Comparison of ENCODE assay signal across 8 mouse cellular contexts in the genomic region with DNA sequence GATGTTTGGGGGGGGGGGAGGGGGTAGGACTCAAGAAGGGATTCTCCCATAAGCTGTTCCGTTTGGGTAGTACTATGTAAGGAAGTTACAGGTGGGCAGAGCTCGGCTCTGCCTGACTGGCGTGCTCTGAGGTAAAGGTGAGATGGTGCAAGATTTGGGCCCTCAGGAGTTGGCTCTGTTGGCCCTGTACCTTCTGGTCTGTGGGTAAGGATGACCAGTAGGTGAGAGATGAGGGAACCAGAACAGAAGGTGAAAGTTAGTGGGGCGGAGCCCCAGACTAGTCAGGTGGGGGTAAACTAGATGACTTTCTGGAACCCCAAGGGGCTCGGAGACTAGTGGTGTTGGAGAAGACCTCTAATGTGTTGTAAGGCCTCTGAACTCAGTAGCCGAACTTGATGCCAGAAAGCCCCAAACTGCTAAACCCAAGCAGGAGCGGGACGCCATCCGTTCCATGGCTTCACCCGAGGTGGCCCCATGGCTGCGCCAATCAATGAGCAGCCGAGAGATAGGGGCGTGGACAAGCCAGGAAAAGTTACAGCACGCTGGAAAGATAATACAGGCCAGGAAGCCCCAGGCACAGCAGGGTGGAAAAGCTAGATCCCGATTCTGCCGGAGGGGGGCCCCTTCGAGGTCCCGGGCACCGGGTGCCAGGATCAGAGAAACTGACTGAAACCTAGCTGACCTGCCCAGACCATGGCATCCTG. TPM values are rescaled to one million over a fixed set of nuclear protein-coding genes. Genes with fewer than 3 reads are reported as not detected.
DNase-seq lines count a peak whose midpoint lies in the region; ATAC-seq and TF ChIP-seq lines count a peak whose summit lies in the region.

No protein-coding gene starts in this region.

- 18% methylated on average over 19 of the region's 19 CpGs for WGBS in hindbrain, embryonic 13.5 days
- 16% methylated on average over 19 of the region's 19 CpGs for WGBS in limb, embryonic 14.5 days
- WGBS in midbrain, embryonic 11.5 days, result 16% methylated on average over 19 of the region's 19 CpGs
- 19% methylated on average over 19 of the region's 19 CpGs for WGBS in stomach, postnatal 0 days

- no peak overlapping the region for H3K27ac ChIP-seq in brown adipose tissue, adult 24 weeks (replicated peaks; ENCODE audit: low read depth, low read length)
- H3K27ac ChIP-seq in gastrocnemius, adult 2 months, result peak overlapping the region; percentile 83
- no peak overlapping the region for H3K27ac ChIP-seq in hindbrain, embryonic 13.5 days
- H3K27ac ChIP-seq in limb, embryonic 14.5 days (replicated peaks; ENCODE audit: low read depth, low read length), result no peak overlapping the region; the same call in 1 of the 2 replicates
- H3K27ac ChIP-seq in midbrain, embryonic 11.5 days (ENCODE audit: low read depth, low read length), result no peak overlapping the region
- H3K27ac ChIP-seq in stomach, postnatal 0 days (replicated peaks), result peak overlapping the region; percentile 24; the same call in 1 of the 2 replicates

- H3K4me1 ChIP-seq in brown adipose tissue, adult 24 weeks (ENCODE audit: control insufficient read depth, insufficient read depth, insufficient read length, low read length), result 0 out of 2 replicates have a peak, but pooled peaks cover 4% of the 10 kb centered on the region
- peaks cover 19% of the 10 kb centered on the region for H3K4me1 ChIP-seq in hindbrain, embryonic 13.5 days (replicated peaks)
- H3K4me1 ChIP-seq in limb, embryonic 14.5 days (ENCODE audit: control insufficient read depth, insufficient read depth, low read length), result peaks cover 15% of the 10 kb centered on the region
- H3K4me1 ChIP-seq in midbrain, embryonic 11.5 days (ENCODE audit: control insufficient read depth, insufficient read depth, low read length), result no peaks in the 10 kb centered on the region; the same call in 1 of the 2 replicates
- peaks cover 3% of the 10 kb centered on the region; the same call in 1 of the 2 replicates for H3K4me1 ChIP-seq in stomach, postnatal 0 days (replicated peaks; ENCODE audit: control insufficient read depth, insufficient read depth)

- ATAC-seq in hindbrain, embryonic 13.5 days (ENCODE audit: low FRiP score), result no peak
- peak; percentile 74 for ATAC-seq in limb, embryonic 14.5 days (ENCODE audit: low FRiP score, low read depth)
- ATAC-seq in midbrain, embryonic 11.5 days (ENCODE audit: low FRiP score), result peak; percentile 59; the same call in 1 of the 2 replicates
- ATAC-seq in stomach, postnatal 0 days (ENCODE audit: low FRiP score, low TSS enrichment), result peak; percentile 59

- H3K36me3 ChIP-seq in hindbrain, embryonic 13.5 days, result peaks cover 23% of the 10 kb centered on the region
- H3K36me3 ChIP-seq in limb, embryonic 14.5 days (ENCODE audit: control insufficient read depth, insufficient read depth, low read length), result peaks cover 13% of the 10 kb centered on the region
- H3K36me3 ChIP-seq in midbrain, embryonic 11.5 days (ENCODE audit: control insufficient read depth, insufficient read depth, low read length), result no peaks in the 10 kb centered on the region
- no peaks in the 10 kb centered on the region for H3K36me3 ChIP-seq in stomach, postnatal 0 days (ENCODE audit: control insufficient read depth, insufficient read depth, low read length)

- TF ChIP-seq POLR2A in limb, embryonic 14.5 days (IDR thresholded peaks at IDR 0.05; ENCODE audit: borderline replicate concordance, extremely low read depth, insufficient read depth, insufficient read length), result no peak

- H3K9me3 ChIP-seq in hindbrain, embryonic 13.5 days, result no peaks in the 10 kb centered on the region
- no peaks in the 10 kb centered on the region for H3K9me3 ChIP-seq in limb, embryonic 14.5 days (ENCODE audit: control insufficient read depth, low read length)
- H3K9me3 ChIP-seq in midbrain, embryonic 11.5 days (ENCODE audit: control insufficient read depth, low read length), result no peaks in the 10 kb centered on the region
- no peaks in the 10 kb centered on the region for H3K9me3 ChIP-seq in stomach, postnatal 0 days (ENCODE audit: control insufficient read depth, low read length)

- no peak for TF ChIP-seq EP300 in stomach, postnatal 0 days (optimal IDR thresholded peaks at IDR 0.05)

- peak overlapping the region; percentile 57 for H3K4me2 ChIP-seq in hindbrain, embryonic 13.5 days
- H3K4me2 ChIP-seq in limb, embryonic 14.5 days (replicated peaks; ENCODE audit: low read depth, low read length, severe bottlenecking), result peak overlapping the region; percentile 71
- H3K4me2 ChIP-seq in midbrain, embryonic 11.5 days, result peak overlapping the region; percentile 52
- H3K4me2 ChIP-seq in stomach, postnatal 0 days (replicated peaks; ENCODE audit: low read depth), result peak overlapping the region; percentile 76

- peak; percentile 45 for DNase-seq in CD4-positive, CD25-positive, alpha-beta regulatory T cell, adult 2 months (ENCODE audit: low read depth, low spot score)
- DNase-seq in gastrocnemius, adult 2 months, result peak; percentile 86
- DNase-seq in limb, embryonic 14.5 days (ENCODE audit: low spot score), result peak; percentile 64
- DNase-seq in midbrain, embryonic 11.5 days (ENCODE audit: low spot score, missing footprints), result peak; percentile 90
- peak; percentile 74 for DNase-seq in stomach, postnatal 0 days (ENCODE audit: low spot score)
- DNase-seq in left cerebral cortex, adult 9 months (ENCODE audit: low spot score in 2 of 2), result no peak

- peak overlapping the region; percentile 63 for H3K9ac ChIP-seq in hindbrain, embryonic 13.5 days
- peak overlapping the region; percentile 66 for H3K9ac ChIP-seq in limb, embryonic 14.5 days (ENCODE audit: low read depth, low read length, severe bottlenecking)
- H3K9ac ChIP-seq in midbrain, embryonic 11.5 days (ENCODE audit: low read length), result peak overlapping the region; percentile 62
- peak overlapping the region; percentile 71 for H3K9ac ChIP-seq in stomach, postnatal 0 days (ENCODE audit: low read length)

- intact Hi-C loops in gastrocnemius, adult 2 months (cut with DNase I), result loop anchor here (2.0 kb wide), 1 partner anchor 41 kb away; no protein-coding TSS in a partner anchor

- H3K27me3 ChIP-seq in hindbrain, embryonic 13.5 days, result 0 out of 2 replicates have a peak, but pooled peaks cover 19% of the 10 kb centered on the region
- no peaks in the 10 kb centered on the region for H3K27me3 ChIP-seq in limb, embryonic 14.5 days (ENCODE audit: control insufficient read depth, insufficient read depth, low read length)
- H3K27me3 ChIP-seq in midbrain, embryonic 11.5 days (ENCODE audit: control insufficient read depth, insufficient read depth, low read length), result no peaks in the 10 kb centered on the region
- H3K27me3 ChIP-seq in stomach, postnatal 0 days (ENCODE audit: control insufficient read depth, insufficient read depth, low read length), result no peaks in the 10 kb centered on the region

- peak; percentile 19; the same call in 1 of the 2 replicates for TF ChIP-seq CTCF in gastrocnemius, adult 2 months (IDR thresholded peaks at IDR 0.05)
- peak; percentile 28; the same call in 1 of the 2 replicates for TF ChIP-seq CTCF in stomach, postnatal 0 days (IDR thresholded peaks at IDR 0.05; ENCODE audit: low read depth)

- H3K4me3 ChIP-seq in brown adipose tissue, adult 24 weeks (ENCODE audit: insufficient read depth, low read depth, low read length), result peak overlapping the region; percentile 48
- peak overlapping the region; percentile 68 for H3K4me3 ChIP-seq in gastrocnemius, adult 2 months
- H3K4me3 ChIP-seq in hindbrain, embryonic 13.5 days, result peak overlapping the region; percentile 31
- peak overlapping the region; percentile 43 for H3K4me3 ChIP-seq in limb, embryonic 14.5 days (replicated peaks; ENCODE audit: low read length)
- H3K4me3 ChIP-seq in midbrain, embryonic 11.5 days (ENCODE audit: low read depth, low read length), result peak overlapping the region; percentile 33
- peak overlapping the region; percentile 44 for H3K4me3 ChIP-seq in stomach, postnatal 0 days (ENCODE audit: low read depth, low read length)

RNA-seq across cellular contexts. Expression of a gene that starts 6.1 kb away (rescaled TPM):
- 13.5 and 20.2 TPM in 2 replicates for polyA plus RNA-seq in brown adipose tissue, adult 24 weeks (2012; ENCODE audit: insufficient read depth, insufficient read length, missing spikeins)
- total RNA-seq in gastrocnemius, adult 2 months (2021), result 1 to 10 TPM; 2.6 to 3.1 TPM
- 2.7 and 3.4 TPM in 2 replicates for polyA plus RNA-seq in hindbrain, embryonic 13.5 days (2015; fragmentation: Nextera tagmentation; extraction: Ambion mirVana)
- 15.0 and 15.5 TPM in 2 replicates for polyA plus RNA-seq in limb, embryonic 14.5 days (2012; rRNA removed)
- 19.5 and 25.2 TPM in 2 replicates for polyA plus RNA-seq in limb, embryonic 14.5 days (2014; fragmentation: Nextera tagmentation; extraction: Ambion mirVana)
- 7.6 and 8.9 TPM in 2 replicates for polyA plus RNA-seq in midbrain, embryonic 11.5 days (2014; fragmentation: Nextera tagmentation; extraction: Ambion mirVana)
- polyA plus RNA-seq in stomach, postnatal 0 days (2015; fragmentation: Nextera tagmentation; extraction: Ambion mirVana), result 16.0 and 17.2 TPM in 2 replicates

RNA-seq across cellular contexts. Expression of a gene that starts 13.1 kb away (rescaled TPM):
- polyA plus RNA-seq in brown adipose tissue, adult 24 weeks (2012; ENCODE audit: insufficient read depth, insufficient read length, missing spikeins), result 5.5 and 7.2 TPM in 2 replicates
- total RNA-seq in gastrocnemius, adult 2 months (2021), result 1 to 10 TPM; 4.9 to 6.4 TPM
- polyA plus RNA-seq in hindbrain, embryonic 13.5 days (2015; fragmentation: Nextera tagmentation; extraction: Ambion mirVana), result 6.2 and 7.1 TPM in 2 replicates
- polyA plus RNA-seq in limb, embryonic 14.5 days (2012; rRNA removed), result 9.0 and 10.4 TPM in 2 replicates
- polyA plus RNA-seq in limb, embryonic 14.5 days (2014; fragmentation: Nextera tagmentation; extraction: Ambion mirVana), result 6.6 and 6.8 TPM in 2 replicates
- 2.8 and 3.9 TPM in 2 replicates for polyA plus RNA-seq in midbrain, embryonic 11.5 days (2014; fragmentation: Nextera tagmentation; extraction: Ambion mirVana)
- 2.6 and 2.7 TPM in 2 replicates for polyA plus RNA-seq in stomach, postnatal 0 days (2015; fragmentation: Nextera tagmentation; extraction: Ambion mirVana)

RNA-seq across cellular contexts. Expression of a gene that starts 19.0 kb away (rescaled TPM):
- 57.2 and 61.0 TPM in 2 replicates for polyA plus RNA-seq in brown adipose tissue, adult 24 weeks (2012; ENCODE audit: insufficient read depth, insufficient read length, missing spikeins)
- total RNA-seq in gastrocnemius, adult 2 months (2021), result 10 to 100 TPM; 69.3 to 76.7 TPM
- polyA plus RNA-seq in hindbrain, embryonic 13.5 days (2015; fragmentation: Nextera tagmentation; extraction: Ambion mirVana), result 49.2 and 51.8 TPM in 2 replicates
- 123 and 136 TPM in 2 replicates for polyA plus RNA-seq in limb, embryonic 14.5 days (2012; rRNA removed)
- 85.9 and 92.5 TPM in 2 replicates for polyA plus RNA-seq in limb, embryonic 14.5 days (2014; fragmentation: Nextera tagmentation; extraction: Ambion mirVana)
- 94.9 and 100.0 TPM in 2 replicates for polyA plus RNA-seq in midbrain, embryonic 11.5 days (2014; fragmentation: Nextera tagmentation; extraction: Ambion mirVana)
- 15.8 and 16.0 TPM in 2 replicates for polyA plus RNA-seq in stomach, postnatal 0 days (2015; fragmentation: Nextera tagmentation; extraction: Ambion mirVana)

RNA-seq across cellular contexts. Expression of a gene that starts 28.3 kb away (rescaled TPM):
- polyA plus RNA-seq in brown adipose tissue, adult 24 weeks (2012; ENCODE audit: insufficient read depth, insufficient read length, missing spikeins), result 0.48 TPM in 1 of 2 replicates, not detected in the other
- not detected for total RNA-seq in gastrocnemius, adult 2 months (2021)
- 0.12 TPM in 1 of 2 replicates, not detected in the other for polyA plus RNA-seq in hindbrain, embryonic 13.5 days (2015; fragmentation: Nextera tagmentation; extraction: Ambion mirVana)
- 0.53 and 0.59 TPM in 2 replicates for polyA plus RNA-seq in limb, embryonic 14.5 days (2012; rRNA removed)
- polyA plus RNA-seq in limb, embryonic 14.5 days (2014; fragmentation: Nextera tagmentation; extraction: Ambion mirVana), result not detected in 2 replicates
- polyA plus RNA-seq in midbrain, embryonic 11.5 days (2014; fragmentation: Nextera tagmentation; extraction: Ambion mirVana), result not detected in 2 replicates
- 17.8 and 19.7 TPM in 2 replicates for polyA plus RNA-seq in stomach, postnatal 0 days (2015; fragmentation: Nextera tagmentation; extraction: Ambion mirVana)

RNA-seq across cellular contexts. Expression of a gene that starts 42.2 kb away (rescaled TPM):
- 42.3 and 47.1 TPM in 2 replicates for polyA plus RNA-seq in brown adipose tissue, adult 24 weeks (2012; ENCODE audit: insufficient read depth, insufficient read length, missing spikeins)
- 10 to 100 TPM; 33.4 to 41.9 TPM for total RNA-seq in gastrocnemius, adult 2 months (2021)
- polyA plus RNA-seq in hindbrain, embryonic 13.5 days (2015; fragmentation: Nextera tagmentation; extraction: Ambion mirVana), result 1.4 and 1.5 TPM in 2 replicates
- 0.98 and 0.99 TPM in 2 replicates for polyA plus RNA-seq in limb, embryonic 14.5 days (2012; rRNA removed)
- 0.36 and 0.58 TPM in 2 replicates for polyA plus RNA-seq in limb, embryonic 14.5 days (2014; fragmentation: Nextera tagmentation; extraction: Ambion mirVana)
- 0.53 and 0.72 TPM in 2 replicates for polyA plus RNA-seq in midbrain, embryonic 11.5 days (2014; fragmentation: Nextera tagmentation; extraction: Ambion mirVana)
- polyA plus RNA-seq in stomach, postnatal 0 days (2015; fragmentation: Nextera tagmentation; extraction: Ambion mirVana), result 2.7 and 3.5 TPM in 2 replicates

Comparison
In these comparisons a context has a peak if more than half of its experiments do, and no peak if none do; other contexts are left out.
1. DNase-seq: peak in CD4-positive, CD25-positive, alpha-beta regulatory T cell, adult 2 months (single experiment), gastrocnemius, adult 2 months (single experiment), limb, embryonic 14.5 days (single experiment), midbrain, embryonic 11.5 days (single experiment) and stomach, postnatal 0 days (single experiment); none in left cerebral cortex, adult 9 months (0 of 2).
2. H3K27ac ChIP-seq: peak in gastrocnemius, adult 2 months (single experiment) and stomach, postnatal 0 days (single experiment); none in brown adipose tissue, adult 24 weeks (single experiment), hindbrain, embryonic 13.5 days (single experiment), limb, embryonic 14.5 days (single experiment) and midbrain, embryonic 11.5 days (single experiment).
3. Peak in every context shown above with its lines, with median percentiles within 50 percentile points of each other: H3K4me3 ChIP-seq, H3K4me2 ChIP-seq and H3K9ac ChIP-seq.